Mouse (Mus musculus) urinary bladder, postnatal 14 days (tissue): ENCODE data around the gene Gm49366.
"Not testable (repeated sequence)": the region's sequence is repeated elsewhere in the genome, so short reads cannot be mapped to it uniquely, and the experiment has no call there.

Experiments
- DNase-seq: peaks from one replicate; pipeline ENCODE4 v3.0.0; 2021; ENCODE audit warnings: low spot score

Gm49366 gene

GRCm38 (mm10) chr12:84083842-84084241 lies 45.1 kb downstream of the Gm49366 start:
- DNase-seq: no peak

GRCm38 (mm10) chr12:84084581-84084980 lies 45.8 kb downstream of the Gm49366 start:
- no peak for DNase-seq

GRCm38 (mm10) chr12:84094666-84095065 lies 55.9 kb downstream of the Gm49366 start:
- not testable (repeated sequence) for DNase-seq

- DNase-seq: no peak
These were observed 60.9 kb downstream of the Gm49366 start for GRCm38 (mm10) chr12:84099605-84100004.

GRCm38 (mm10) chr12:84100071-84100470 lies 61.3 kb downstream of the Gm49366 start:
- no peak for DNase-seq

- peak; percentile 40 for DNase-seq
These were observed 62.1 kb downstream of the Gm49366 start, which contains the start of gene Acot6 for GRCm38 (mm10) chr12:84100604-84101492. Acot6 (plus strand) TSS chr12:84100654.

- DNase-seq: no peak
These were observed 62.7 kb downstream of the Gm49366 start for GRCm38 (mm10) chr12:84101493-84101845.

- no peak for DNase-seq
These were observed 68.3 kb downstream of the Gm49366 start for GRCm38 (mm10) chr12:84107012-84107411.

GRCm38 (mm10) chr12:84107692-84108091 lies 69.0 kb downstream of the Gm49366 start:
- no peak for DNase-seq
